Comparison of ENCODE assay signal across 8 mouse cellular contexts in the genomic region with DNA sequence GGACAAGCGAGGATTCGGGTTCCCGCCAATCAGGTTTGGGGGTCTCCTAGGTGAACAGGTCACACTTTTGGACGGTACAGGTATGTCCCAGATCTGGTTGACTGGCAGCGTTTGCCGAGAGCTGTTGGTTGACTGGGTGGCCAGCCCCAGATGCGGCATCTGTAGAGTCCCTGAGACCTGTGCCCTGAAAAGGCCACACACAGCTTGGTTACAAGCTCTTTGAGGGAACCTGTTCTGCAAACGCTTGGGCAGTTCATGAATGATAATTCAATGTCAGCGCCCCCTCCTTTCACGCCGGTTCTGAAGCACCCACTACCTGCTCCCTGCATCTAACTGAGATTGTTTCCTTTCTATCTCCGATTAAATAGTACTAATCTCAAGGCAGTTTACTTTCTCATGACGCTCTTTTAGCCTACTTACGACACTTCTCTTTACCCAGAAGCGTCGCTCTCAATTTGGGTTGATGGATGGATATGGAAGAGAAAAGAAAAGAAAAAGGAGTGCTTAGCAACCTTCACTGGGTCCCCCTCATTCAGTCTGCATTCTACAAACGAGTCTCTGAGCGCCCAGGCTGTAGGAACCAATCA. TPM values are rescaled to one million over a fixed set of nuclear protein-coding genes. Genes with fewer than 3 reads are reported as not detected.
A peak's percentile ranks its signal among the peaks of the same experiment; 100 is the strongest.
DNase-seq lines count a peak whose midpoint lies in the region; ATAC-seq and TF ChIP-seq lines count a peak whose summit lies in the region.

No protein-coding gene starts in this region.

- no peaks in the 10 kb centered on the region for H3K79me2 ChIP-seq in heart, adult 2 months (replicated peaks; ENCODE audit: control insufficient read depth, insufficient read depth, low read length)

- TF ChIP-seq EP300 in heart, adult 2 months (IDR thresholded peaks at IDR 0.05; ENCODE audit: insufficient read depth, low read depth, low read length), result no peak
- no peak for TF ChIP-seq EP300 in ES-Bruce4 (IDR thresholded peaks at IDR 0.05; ENCODE audit: insufficient read depth, low read depth, low read length)

- TF ChIP-seq POLR2A in heart, adult 2 months (IDR thresholded peaks at IDR 0.05; ENCODE audit: insufficient read depth, low read depth, low read length), result no peak
- no peak for TF ChIP-seq POLR2A in ES-Bruce4 (IDR thresholded peaks at IDR 0.05; ENCODE audit: insufficient read depth, low read length)
- no peak for TF ChIP-seq POLR2A in embryonic fibroblast, embryonic 13.5 days (IDR thresholded peaks at IDR 0.05; ENCODE audit: low read depth, low read length)

- H3K9me3 ChIP-seq in ES-Bruce4 (replicated peaks; ENCODE audit: control insufficient read depth, insufficient read depth, low read length, poor library complexity, severe bottlenecking), result no peaks in the 10 kb centered on the region
- H3K9me3 ChIP-seq in limb, embryonic 13.5 days, result no peaks in the 10 kb centered on the region

- peak; percentile 46 for ATAC-seq in limb, embryonic 13.5 days (ENCODE audit: low FRiP score, low read depth)

- no peaks in the 10 kb centered on the region for H3K27me3 ChIP-seq in heart, adult 2 months (ENCODE audit: control insufficient read depth, insufficient read depth, low read length)
- no peaks in the 10 kb centered on the region for H3K27me3 ChIP-seq in ES-Bruce4 (ENCODE audit: control insufficient read depth, insufficient read depth, low read length, poor library complexity, severe bottlenecking)
- H3K27me3 ChIP-seq in limb, embryonic 13.5 days, result peaks cover 9% of the 10 kb centered on the region; the same call in 1 of the 2 replicates

- H3K9ac ChIP-seq in heart, adult 2 months (ENCODE audit: low read depth, low read length), result peak overlapping the region; percentile 69
- H3K9ac ChIP-seq in ES-Bruce4 (ENCODE audit: low read depth, poor library complexity, severe bottlenecking), result peak overlapping the region; percentile 49
- H3K9ac ChIP-seq in limb, embryonic 13.5 days, result peak overlapping the region; percentile 70

- DNase-seq in heart, adult 2 months, result no peak
- no peak for DNase-seq in heart, postnatal 25 days (ENCODE audit: low spot score)
- peak; percentile 71 for DNase-seq in naive thymus-derived CD4-positive, alpha-beta T cell, adult 2 months (ENCODE audit: low read depth)
- DNase-seq in layer of hippocampus, adult 11-12 months (ENCODE audit: low spot score), result no peak
- DNase-seq in adrenal gland, adult 8-10 months, result no peak

- no peak for TF ChIP-seq CTCF in heart, adult 2 months (IDR thresholded peaks at IDR 0.05)
- no peak for TF ChIP-seq CTCF in ES-Bruce4 (IDR thresholded peaks at IDR 0.05; ENCODE audit: low read depth, low read length)
- TF ChIP-seq CTCF in embryonic fibroblast, embryonic 13.5 days (IDR thresholded peaks at IDR 0.05; ENCODE audit: borderline replicate concordance, insufficient read depth, low read length), result no peak

- H3K36me3 ChIP-seq in heart, adult 2 months (ENCODE audit: control insufficient read depth, insufficient read depth, low read length), result no peaks in the 10 kb centered on the region
- H3K36me3 ChIP-seq in ES-Bruce4 (ENCODE audit: control insufficient read depth, insufficient read depth, low read length, poor library complexity, severe bottlenecking), result no peaks in the 10 kb centered on the region
- H3K36me3 ChIP-seq in limb, embryonic 13.5 days, result no peaks in the 10 kb centered on the region

- 5% methylated on average over 18 of the region's 18 CpGs for WGBS in heart, adult 2 months
- WGBS in limb, embryonic 13.5 days, result 1% methylated on average over 18 of the region's 18 CpGs

- H3K4me2 ChIP-seq in limb, embryonic 13.5 days (replicated peaks), result peak overlapping the region; percentile 74

- peak overlapping the region; percentile 89 for H3K27ac ChIP-seq in heart, adult 2 months
- H3K27ac ChIP-seq in ES-Bruce4 (ENCODE audit: insufficient read depth, low read length), result no peak overlapping the region
- no peak overlapping the region for H3K27ac ChIP-seq in embryonic fibroblast, embryonic 13.5 days (ENCODE audit: insufficient read depth, low read length)
- peak overlapping the region; percentile 33 for H3K27ac ChIP-seq in limb, embryonic 13.5 days

- H3K4me3 ChIP-seq in heart, adult 2 months, result peak overlapping the region; percentile 81
- peak overlapping the region; percentile 89 for H3K4me3 ChIP-seq in ES-Bruce4 (ENCODE audit: low read depth, low read length)
- H3K4me3 ChIP-seq in embryonic fibroblast, embryonic 13.5 days (ENCODE audit: insufficient read depth, low read length), result peak overlapping the region; percentile 97
- H3K4me3 ChIP-seq in limb, embryonic 13.5 days, result peak overlapping the region; percentile 65

- intact Hi-C loops in heart, adult 2 months (cut with DNase I), result loop anchor here (1.0 to 5.0 kb wide), 3 partner anchors 42 to 83 kb away; a partner anchor contains a TSS
- intact Hi-C loops in heart, postnatal 25 days (cut with DNase I), result loop anchor here (2.0 to 5.0 kb wide), 3 partner anchors 43 to 83 kb away; a partner anchor contains a TSS

- peaks cover 1% of the 10 kb centered on the region; the same call in 1 of the 2 replicates for H3K4me1 ChIP-seq in heart, adult 2 months (ENCODE audit: control insufficient read depth, insufficient read depth, low read length)
- H3K4me1 ChIP-seq in ES-Bruce4 (ENCODE audit: control insufficient read depth, insufficient read depth, low read length), result no peaks in the 10 kb centered on the region
- no peaks in the 10 kb centered on the region for H3K4me1 ChIP-seq in embryonic fibroblast, embryonic 13.5 days (ENCODE audit: control insufficient read depth, insufficient read depth, low read length)
- H3K4me1 ChIP-seq in limb, embryonic 13.5 days, result 0 out of 2 replicates have a peak, but pooled peaks cover 3% of the 10 kb centered on the region

RNA-seq across cellular contexts. Expression of a gene that starts 37.9 kb away (rescaled TPM):
- total RNA-seq in heart, adult 2 months (2021), result 1 to 10 TPM; 2.5 to 5.1 TPM
- polyA plus RNA-seq in heart, adult 2 months (2012; rRNA removed), result 2.1 and 3.6 TPM in 2 replicates
- 1 to 10 TPM; 2.1 to 2.7 TPM for total RNA-seq in heart, postnatal 25 days (2021)
- not detected in 2 replicates for polyA plus RNA-seq in ES-Bruce4 (2011; ENCODE audit: insufficient read depth, insufficient read length, low read depth, missing spikeins)
- polyA plus RNA-seq in embryonic fibroblast, embryonic 13.5 days (2011; ENCODE audit: insufficient read length, low read depth, missing spikeins), result not detected in 2 replicates
- polyA plus RNA-seq in limb, embryonic 13.5 days (2015; fragmentation: Nextera tagmentation; extraction: Ambion mirVana), result 2.2 TPM in 2 replicates
- under 1 TPM in 1 of 4 experiments, not detected in 3; 0.35 TPM for total RNA-seq in adrenal gland, adult 8-10 months (2022)

RNA-seq across cellular contexts. Expression of a gene that starts 42.7 kb away (rescaled TPM):
- 10 to 100 TPM in 1 of 2 experiments, 1 to 10 TPM in 1; 8.7 to 10.3 TPM for total RNA-seq in heart, adult 2 months (2021)
- polyA plus RNA-seq in heart, adult 2 months (2012; rRNA removed), result 6.4 and 11.4 TPM in 2 replicates
- 10 to 100 TPM in 1 of 2 experiments, 1 to 10 TPM in 1; 9.5 to 10.1 TPM for total RNA-seq in heart, postnatal 25 days (2021)
- polyA plus RNA-seq in ES-Bruce4 (2011; ENCODE audit: insufficient read depth, insufficient read length, low read depth, missing spikeins), result 34.5 and 34.9 TPM in 2 replicates
- 38.8 TPM in 2 replicates for polyA plus RNA-seq in embryonic fibroblast, embryonic 13.5 days (2011; ENCODE audit: insufficient read length, low read depth, missing spikeins)
- 38.3 and 38.8 TPM in 2 replicates for polyA plus RNA-seq in limb, embryonic 13.5 days (2015; fragmentation: Nextera tagmentation; extraction: Ambion mirVana)
- total RNA-seq in adrenal gland, adult 8-10 months (2022), result 10 to 100 TPM; 16.5 to 20.9 (median 17.0) TPM

RNA-seq across cellular contexts. Expression of a gene that starts 47.1 kb away (rescaled TPM):
- total RNA-seq in heart, adult 2 months (2021), result 10 to 100 TPM; 19.9 TPM
- 25.8 and 35.2 TPM in 2 replicates for polyA plus RNA-seq in heart, adult 2 months (2012; rRNA removed)
- 10 to 100 TPM; 20.3 to 21.1 TPM for total RNA-seq in heart, postnatal 25 days (2021)
- 17.3 and 17.9 TPM in 2 replicates for polyA plus RNA-seq in ES-Bruce4 (2011; ENCODE audit: insufficient read depth, insufficient read length, low read depth, missing spikeins)
- 36.4 and 38.2 TPM in 2 replicates for polyA plus RNA-seq in embryonic fibroblast, embryonic 13.5 days (2011; ENCODE audit: insufficient read length, low read depth, missing spikeins)
- 69.3 and 71.8 TPM in 2 replicates for polyA plus RNA-seq in limb, embryonic 13.5 days (2015; fragmentation: Nextera tagmentation; extraction: Ambion mirVana)
- total RNA-seq in adrenal gland, adult 8-10 months (2022), result 10 to 100 TPM; 29.0 to 32.3 (median 31.5) TPM

Comparison
In these comparisons a context has a peak if more than half of its experiments do, and no peak if none do; other contexts are left out.
1. H3K27ac ChIP-seq: peak in heart, adult 2 months (single experiment) and limb, embryonic 13.5 days (single experiment); none in ES-Bruce4 (single experiment) and embryonic fibroblast, embryonic 13.5 days (single experiment).
2. Peak in every context shown above with its lines, with median percentiles within 50 percentile points of each other: H3K4me3 ChIP-seq and H3K9ac ChIP-seq.